Mouse (Mus musculus) liver, embryonic 14.5 days (tissue): ENCODE measurements around the gene Gpm6b.

Experiments used
- CTCF ChIP-seq: IDR thresholded peaks from 2 replicates; pipeline ENCODE4 v1.5.1; 2016; ENCODE audit warnings: antibody characterized with exemption, low read depth, control low read depth
- EP300 ChIP-seq: IDR thresholded peaks from 2 replicates; pipeline ENCODE4 v1.6.1; 2016; ENCODE audit warnings: antibody characterized with exemption, low read depth

GRCm38 (mm10) chrX:166334516-166335136 lies 95.9 kb downstream of the Gpm6b start:
- TF ChIP-seq CTCF = no peak
- no peak for TF ChIP-seq EP300
